Mouse (Mus musculus): Measurements from ENCODE around the gene Lilra5.
"Not testable (repeated sequence)": the region's sequence is repeated elsewhere in the genome, so short reads cannot be mapped to it uniquely, and the experiment has no call there.

The Lilra5 gene

DNA sequence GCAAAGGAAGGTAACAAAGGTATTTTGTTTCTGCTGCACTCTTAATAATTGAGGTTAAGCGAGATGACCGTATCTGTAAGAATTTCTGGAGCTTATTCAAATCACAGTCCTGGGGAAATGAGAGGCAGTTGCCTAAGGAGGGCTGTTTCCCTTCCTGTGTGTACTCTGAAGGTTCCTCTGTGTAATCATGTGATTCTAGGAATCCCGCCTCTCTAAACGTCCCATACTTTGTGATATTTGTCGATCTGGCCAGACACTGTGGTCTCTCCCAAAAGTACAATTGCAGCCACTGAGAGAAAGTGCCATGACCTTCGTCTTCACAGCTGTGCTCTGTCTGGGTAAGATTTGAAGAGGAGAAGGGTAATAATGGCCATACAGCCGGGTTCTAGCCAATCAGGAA, at the start of gene Lilra5:
TSS of gene Lilra5 (plus strand) at position 301 of the 400 bp plus-strand sequence.
- CTCF ChIA-PET, result no interaction called here

GRCm38 (mm10) chr7:4207126-4207525, 30.4 kb upstream of the Lilra5 start:
- CTCF ChIA-PET, result no interaction called here

DNA sequence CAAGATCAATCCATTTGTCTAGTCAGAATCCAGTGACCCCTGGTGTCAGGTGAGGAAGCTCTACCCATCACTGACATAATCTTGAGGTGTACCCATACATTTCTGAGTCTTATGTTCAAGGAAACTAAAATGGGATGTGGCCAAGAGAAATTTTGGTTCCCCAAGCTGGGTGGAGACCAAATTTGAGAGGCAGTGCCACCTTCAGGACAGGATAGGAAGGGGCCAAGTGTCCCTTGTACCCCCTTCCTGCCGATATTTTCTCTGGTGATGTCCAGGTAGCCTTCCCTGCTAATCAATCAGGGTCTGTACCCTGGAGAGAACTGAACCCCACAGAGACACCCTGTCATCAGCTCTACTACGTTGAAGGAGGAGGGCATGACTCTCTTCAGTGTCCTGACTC, 28.9 kb upstream of the Lilra5 start:
- CTCF ChIA-PET, result no interaction called here

DNA sequence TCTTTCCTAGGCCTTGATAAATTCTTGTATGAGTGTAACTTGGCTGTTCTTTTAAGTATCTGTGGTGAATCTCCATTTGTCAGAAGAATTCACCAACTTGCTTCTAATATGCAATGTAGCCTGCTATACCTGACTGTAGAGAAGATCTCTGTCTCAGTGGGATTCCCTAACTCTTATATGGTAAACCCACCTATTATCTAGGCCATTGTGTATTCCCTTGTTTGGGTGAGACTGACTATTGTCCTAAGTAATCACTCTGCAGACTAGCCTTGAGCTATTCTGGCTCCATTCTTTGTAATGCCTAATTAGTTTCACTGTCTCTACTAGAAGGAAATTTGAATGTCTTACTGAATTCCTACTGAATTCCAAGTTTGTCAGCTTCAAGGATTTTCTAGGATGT, 24.1 kb upstream of the Lilra5 start:
- CTCF ChIA-PET, result not testable (repeated sequence)

DNA sequence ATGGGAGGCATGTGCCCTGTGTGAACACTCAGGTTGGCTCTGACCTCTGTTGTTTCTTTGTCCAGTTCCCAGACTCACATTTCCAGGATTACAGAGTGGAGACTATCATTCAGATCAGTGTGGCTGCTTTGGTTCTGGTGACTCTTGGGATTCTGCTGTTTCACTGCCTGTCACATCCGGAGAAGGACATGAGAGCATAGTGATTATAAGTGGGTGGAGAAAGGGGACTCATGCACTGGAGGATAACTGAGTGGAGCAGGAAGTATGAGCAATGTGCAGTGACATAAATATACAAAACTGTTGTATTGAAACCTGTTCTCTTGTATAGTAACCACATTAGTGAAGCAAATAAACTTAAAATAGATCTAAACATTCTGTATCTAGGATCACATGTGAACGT, 22.2 kb upstream of the Lilra5 start:
- CTCF ChIA-PET, result no interaction called here

- CTCF ChIA-PET, result no interaction called here
Observed at GRCm38 (mm10) chr7:4215805-4216204, 21.7 kb upstream of the Lilra5 start.

- CTCF ChIA-PET, result no interaction called here
Observed at GRCm38 (mm10) chr7:4235536-4235935, 2.0 kb upstream of the Lilra5 start.

- CTCF ChIA-PET, result no interaction called here
Observed at GRCm38 (mm10) chr7:4239038-4239721, 1.6 kb downstream of the Lilra5 start.

GRCm38 (mm10) chr7:4251211-4251610, 13.7 kb downstream of the Lilra5 start:
- CTCF ChIA-PET, result not testable (repeated sequence)

DNA sequence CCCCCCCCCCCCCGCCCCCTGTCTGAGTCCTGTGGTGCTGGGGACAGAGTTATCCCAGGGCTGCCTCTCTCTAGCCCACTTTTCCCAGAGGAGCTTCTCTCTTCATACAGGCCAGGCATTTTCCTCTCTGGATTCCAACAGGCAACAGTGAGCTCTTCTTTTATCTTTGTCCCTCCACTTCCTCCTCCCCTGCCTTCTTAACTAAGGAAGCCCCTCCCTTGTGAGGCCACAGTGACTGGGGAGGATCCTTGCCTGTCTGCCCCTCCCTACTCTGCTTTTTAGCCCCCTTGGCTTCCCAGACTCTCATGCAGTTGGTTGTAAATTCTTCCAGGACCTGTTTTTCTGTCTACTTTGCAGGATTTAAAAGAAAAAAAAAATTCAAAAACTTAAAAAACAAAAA, 18.5 kb downstream of the Lilra5 start:
- CTCF ChIA-PET, result not testable (repeated sequence)

GRCm38 (mm10) chr7:4260521-4260920, 23.0 kb downstream of the Lilra5 start:
- CTCF ChIA-PET, result interaction anchor here (0.7 kb wide), 1 partner anchor 176 kb away, joined by 4 read pairs; no protein-coding TSS in a partner anchor

GRCm38 (mm10) chr7:4272106-4272505, 34.6 kb downstream of the Lilra5 start:
- CTCF ChIA-PET, result not testable (repeated sequence)

DNA sequence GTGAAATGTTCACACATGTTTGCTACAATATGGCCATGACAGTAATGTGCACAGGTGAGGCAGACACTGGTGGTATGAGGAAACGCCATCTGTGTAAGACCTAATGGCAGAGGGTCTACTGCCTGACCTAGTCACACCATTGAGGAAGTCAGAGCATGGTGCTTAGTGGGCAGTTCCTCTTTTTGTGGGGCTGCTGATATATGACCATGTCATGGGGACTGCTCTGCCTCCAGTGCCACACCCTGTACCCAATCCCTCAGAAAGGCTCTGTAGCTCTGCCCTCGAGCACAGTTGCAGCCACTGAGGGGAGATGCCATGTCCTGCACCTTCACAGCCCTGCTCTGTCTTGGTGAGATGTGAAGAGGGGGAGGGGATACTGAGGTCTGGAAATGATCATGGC, 36.3 kb downstream of the Lilra5 start:
- CTCF ChIA-PET, result not testable (repeated sequence)

DNA sequence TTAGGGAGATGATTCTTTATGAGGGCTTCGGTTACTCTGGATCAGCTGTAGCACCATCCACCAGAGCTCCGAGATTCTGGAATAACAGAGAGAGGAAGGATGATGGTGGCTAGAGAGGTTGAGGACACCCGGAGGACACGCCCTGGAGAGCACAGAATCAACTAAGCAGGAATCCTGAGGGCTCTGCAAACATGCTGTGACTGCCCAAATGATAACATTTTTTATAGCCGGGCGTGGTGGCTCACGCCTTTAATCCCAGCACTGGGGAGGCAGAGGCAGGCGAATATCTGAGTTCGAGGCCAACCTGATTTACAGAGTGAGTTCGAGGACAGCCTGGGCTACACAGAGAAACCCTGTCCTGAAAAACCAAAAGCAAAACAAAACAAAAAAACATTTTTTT, 37.9 kb downstream of the Lilra5 start:
- CTCF ChIA-PET, result not testable (repeated sequence)

DNA sequence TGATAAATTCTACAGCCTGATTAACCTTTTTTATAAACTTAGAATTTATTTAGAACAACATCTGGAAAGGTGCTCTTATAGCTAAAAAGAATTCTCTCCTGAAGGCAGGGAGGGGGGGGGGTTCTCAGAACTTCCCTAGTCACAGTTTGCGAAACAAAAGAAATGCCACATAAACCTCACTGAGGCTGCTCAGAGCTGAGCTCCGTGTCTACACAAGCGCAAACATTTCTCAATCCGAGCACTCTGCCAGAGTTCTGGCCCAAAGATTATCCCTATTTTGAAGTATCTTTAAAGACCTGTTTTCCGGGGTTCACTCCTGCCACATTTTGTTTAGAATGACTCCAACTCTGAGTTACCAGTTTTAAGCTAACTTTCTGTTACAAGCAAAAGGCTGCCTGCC, 55.1 kb downstream of the Lilra5 start:
- CTCF ChIA-PET, result no interaction called here
